Mouse (Mus musculus): ENCODE measurements around the gene Gm10750. TPM values are rescaled to one million over a fixed set of nuclear protein-coding genes. Genes with fewer than 3 reads are reported as not detected.
"Not testable (repeated sequence)": the region's sequence is repeated elsewhere in the genome, so short reads cannot be mapped to it uniquely, and the experiment has no call there.

Gene Gm10750
- not detected in 2 replicates for polyA plus RNA-seq (2012; rRNA removed)

DNA sequence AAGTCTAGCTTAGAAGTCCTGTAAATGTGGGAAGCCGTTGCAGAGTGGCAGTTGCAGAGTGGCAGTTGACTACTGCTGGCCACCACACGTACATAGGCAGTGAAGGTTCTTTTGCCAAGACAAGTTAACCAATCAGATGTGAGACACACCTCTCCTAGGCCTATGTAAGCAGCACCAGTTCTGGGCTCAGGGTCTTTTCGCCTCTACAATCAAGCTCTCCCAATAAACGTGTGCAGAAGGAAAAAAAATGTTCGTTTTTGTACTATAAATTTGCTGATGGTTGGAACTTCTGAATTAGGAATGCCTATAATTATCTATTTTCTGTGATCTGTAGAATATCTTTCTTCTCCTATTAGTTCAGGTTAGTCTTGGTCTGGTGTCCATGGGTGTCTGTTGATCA is at the start of gene Gm10750:
Gm10750 (minus strand) TSS at position 101 of the 400 bp plus-strand sequence.
- not testable (repeated sequence) for DNase-seq (ENCODE audit: low read depth)

DNA sequence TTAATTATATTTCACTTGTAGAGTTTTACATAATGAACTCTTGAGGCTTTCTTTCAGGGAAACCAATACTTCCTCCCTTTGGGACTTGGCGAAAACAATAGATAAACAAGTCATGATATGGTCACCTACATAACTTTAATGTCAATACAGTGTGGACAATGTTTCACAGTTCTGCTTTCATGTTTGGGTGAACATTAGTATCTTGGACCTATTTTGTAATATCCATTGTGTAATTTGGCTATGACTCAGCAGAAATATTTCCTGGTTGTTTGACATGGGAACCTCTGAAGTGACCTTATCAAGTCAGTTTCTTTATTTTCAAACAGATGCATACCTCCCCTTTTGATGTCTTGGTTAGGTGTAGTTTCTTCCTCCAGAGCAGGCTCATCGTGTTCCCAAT is 12.2 kb downstream of the Gm10750 start:
- no peak for TF ChIP-seq CTCF (IDR thresholded peaks at IDR 0.05; ENCODE audit: borderline replicate concordance, extremely low read depth, insufficient read depth, insufficient read length)
- no peak for TF ChIP-seq POLR2A (IDR thresholded peaks at IDR 0.05; ENCODE audit: borderline replicate concordance, extremely low read depth, insufficient read depth, insufficient read length, poor library complexity, severe bottlenecking)
- DNase-seq (ENCODE audit: low read depth): no peak

GRCm38 (mm10) chr2:149003151-149003550 is 13.9 kb downstream of the Gm10750 start, which contains the start of gene Gm1330:
Gm1330 (minus strand) TSS chr2:149003251.
- no peak for TF ChIP-seq CTCF (IDR thresholded peaks at IDR 0.05; ENCODE audit: borderline replicate concordance, extremely low read depth, insufficient read depth, insufficient read length)
- no peak for TF ChIP-seq POLR2A (IDR thresholded peaks at IDR 0.05; ENCODE audit: borderline replicate concordance, extremely low read depth, insufficient read depth, insufficient read length, poor library complexity, severe bottlenecking)
- no peak for DNase-seq (ENCODE audit: low read depth)

DNA sequence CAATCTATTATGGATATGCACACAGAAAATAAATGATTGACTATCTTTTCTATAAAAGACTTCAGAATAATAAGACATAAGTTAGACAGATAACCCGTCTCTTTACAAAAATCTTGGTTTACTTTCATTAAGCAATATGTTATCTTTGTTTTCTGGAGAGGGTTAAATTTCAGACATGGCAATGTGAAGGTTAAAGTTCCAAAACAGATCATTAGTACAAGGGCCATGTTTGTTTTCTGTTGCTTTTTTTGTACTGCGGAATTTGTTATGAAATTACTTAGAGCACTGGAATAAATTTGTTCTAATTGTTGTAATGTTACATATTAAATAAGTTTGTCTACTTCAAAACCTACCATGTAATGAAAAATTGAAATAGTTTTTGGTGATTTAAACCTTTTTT is 21.9 kb downstream of the Gm10750 start:
- no peak for DNase-seq (ENCODE audit: low read depth)
- no peak for TF ChIP-seq POLR2A (IDR thresholded peaks at IDR 0.05; ENCODE audit: borderline replicate concordance, extremely low read depth, insufficient read depth, insufficient read length, poor library complexity, severe bottlenecking)
- no peak for TF ChIP-seq CTCF (IDR thresholded peaks at IDR 0.05; ENCODE audit: borderline replicate concordance, extremely low read depth, insufficient read depth, insufficient read length)

Other genes with a start within 250 kb of the Gm10750 start
- gene Cst11, start 245.7 kb downstream of the Gm10750 start, polyA plus RNA-seq (2012; rRNA removed): 0.16 TPM in 1 of 2 replicates, not detected in the other
- gene 8030411F24Rik, start 235.2 kb downstream of the Gm10750 start, polyA plus RNA-seq (2012; rRNA removed): not detected in 2 replicates
- gene Cst12, start 227.9 kb downstream of the Gm10750 start, polyA plus RNA-seq (2012; rRNA removed): not detected in 2 replicates
- gene Cst8, start 218.5 kb downstream of the Gm10750 start, polyA plus RNA-seq (2012; rRNA removed): 0.10 TPM in 1 of 2 replicates, not detected in the other
- not detected in 2 replicates for gene Cst13, start 197.2 kb downstream of the Gm10750 start, polyA plus RNA-seq (2012; rRNA removed)
- not detected in 2 replicates for gene Cst9, start 182.1 kb downstream of the Gm10750 start, polyA plus RNA-seq (2012; rRNA removed)
- not detected in 2 replicates for gene 9230104L09Rik, start 152.2 kb downstream of the Gm10750 start, polyA plus RNA-seq (2012; rRNA removed)
- gene Cst3, start 141.5 kb downstream of the Gm10750 start, polyA plus RNA-seq (2012; rRNA removed): 465 and 499 TPM in 2 replicates
- gene Gm1330, start 14.0 kb downstream of the Gm10750 start, polyA plus RNA-seq (2012; rRNA removed): not detected in 2 replicates